Mouse (Mus musculus) large intestine, adult 2 months (tissue): Measurements from ENCODE around the gene Slc13a2. TPM values are rescaled to one million over a fixed set of nuclear protein-coding genes. Genes with fewer than 3 reads are reported as not detected.

ENCODE experiments used
- DNase-seq: peaks from one replicate; pipeline ENCODE4 v3.0.0-alpha.2; 2012; ENCODE audit warnings: low read depth, low spot score
- WGBS: fragments of 180-500 bp; shearing (Covaris S2); methylation state at CpG from one replicate; pipeline ENCODE4 v1.1.7; 2018; 5-methylcytosine and 5-hydroxymethylcytosine counted together
- polyA plus RNA-seq: library from polyadenylated mRNA; depleted of rRNA; stranded (reverse); fragments of >200 nt; gene quantifications from 2 replicates; pipeline ENCODE4 v1.2.3, GENCODE M21; 2012; rRNA removed

Gene Slc13a2
- polyA plus RNA-seq, 1 experiment: 171 TPM

DNA sequence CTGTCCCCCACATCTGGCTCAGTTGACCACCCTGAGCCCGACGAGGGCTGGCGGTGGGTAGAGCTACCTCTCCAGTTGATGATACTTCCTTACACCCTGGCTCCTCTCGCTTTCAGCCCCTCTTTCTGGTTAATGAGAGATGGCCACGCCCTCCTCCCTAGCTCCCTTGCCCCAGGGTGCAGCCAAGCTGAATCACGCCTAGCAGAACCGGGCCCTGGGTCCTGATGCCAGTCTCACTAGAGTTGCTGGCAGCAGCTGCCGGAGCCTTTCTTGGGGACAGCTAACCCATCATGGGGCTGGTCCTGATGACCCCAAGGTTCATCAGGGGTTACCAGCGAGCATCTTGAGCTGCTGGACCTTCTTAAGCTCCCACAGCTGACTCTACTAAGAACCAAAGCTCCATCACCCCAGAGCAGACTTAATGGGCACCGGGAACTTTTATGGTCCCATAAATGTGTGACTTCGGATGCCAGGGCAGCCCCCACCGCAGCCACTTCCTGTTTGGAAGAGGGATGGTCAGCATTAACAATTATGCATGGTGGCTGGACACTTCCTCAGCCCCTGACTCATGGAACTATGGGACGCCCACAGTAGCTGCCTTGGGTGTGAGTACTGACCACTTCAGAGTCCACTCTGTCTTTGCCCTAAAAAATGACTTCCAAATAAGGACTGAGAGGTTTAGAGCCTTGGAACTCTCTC, 58.6 kb downstream of the Slc13a2 start:
- WGBS: 28% methylated on average over 13 of the region's 13 CpGs
- DNase-seq: no peak

DNA sequence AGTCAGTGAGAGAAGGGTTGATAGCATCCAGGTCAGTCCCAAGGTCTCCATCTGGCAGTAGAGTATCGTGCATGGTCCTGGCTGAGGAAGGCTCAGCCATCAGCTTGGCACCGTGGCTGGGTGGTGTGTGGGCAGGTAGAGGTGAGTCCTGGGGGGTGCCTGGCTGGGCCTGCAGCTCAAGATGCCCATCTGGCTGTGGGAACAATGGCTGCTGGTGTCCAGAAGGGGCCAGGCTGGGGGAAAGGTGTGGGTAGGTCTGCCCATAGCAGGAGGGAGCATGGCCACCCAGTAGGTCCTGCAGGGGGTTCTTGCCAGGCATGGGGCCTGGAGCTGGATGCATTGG, 61.3 kb downstream of the Slc13a2 start:
- WGBS: 67% methylated on average over 2 of the region's 2 CpGs
- no peak for DNase-seq

DNA sequence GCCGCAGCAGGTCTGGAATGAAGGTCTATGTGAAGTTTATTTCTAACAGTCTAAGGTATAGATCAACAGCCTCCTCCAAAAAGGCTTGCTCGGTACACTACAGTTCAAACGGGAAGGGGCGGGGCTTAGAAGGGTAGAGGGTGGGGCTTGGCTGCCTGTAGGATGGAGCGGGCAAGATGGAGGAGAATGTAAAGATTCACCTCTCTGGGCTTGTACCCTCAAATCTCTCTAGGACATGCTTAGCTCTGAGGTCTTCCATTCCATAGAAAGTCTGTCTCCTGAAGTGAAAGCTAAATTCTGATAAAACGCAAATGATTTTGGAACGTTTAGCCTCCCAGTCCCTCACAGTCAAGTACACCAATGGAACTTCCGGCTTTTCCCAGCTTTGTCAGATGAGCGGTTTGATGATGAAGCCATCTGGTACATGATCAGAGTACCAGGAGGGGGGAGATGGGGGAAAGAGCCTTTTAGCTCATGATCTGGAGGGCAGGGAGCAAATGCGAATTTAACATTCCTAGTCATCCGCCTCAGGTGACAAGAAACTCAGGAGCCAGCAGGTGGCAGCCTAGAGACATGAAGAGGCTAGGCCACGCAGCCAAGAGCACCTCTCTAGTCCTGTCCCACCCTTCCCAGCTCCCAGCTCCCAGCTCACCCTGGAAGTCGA, 61.8 kb downstream of the Slc13a2 start:
- 10% methylated on average over 13 of the region's 13 CpGs for WGBS
- DNase-seq: no peak

DNA sequence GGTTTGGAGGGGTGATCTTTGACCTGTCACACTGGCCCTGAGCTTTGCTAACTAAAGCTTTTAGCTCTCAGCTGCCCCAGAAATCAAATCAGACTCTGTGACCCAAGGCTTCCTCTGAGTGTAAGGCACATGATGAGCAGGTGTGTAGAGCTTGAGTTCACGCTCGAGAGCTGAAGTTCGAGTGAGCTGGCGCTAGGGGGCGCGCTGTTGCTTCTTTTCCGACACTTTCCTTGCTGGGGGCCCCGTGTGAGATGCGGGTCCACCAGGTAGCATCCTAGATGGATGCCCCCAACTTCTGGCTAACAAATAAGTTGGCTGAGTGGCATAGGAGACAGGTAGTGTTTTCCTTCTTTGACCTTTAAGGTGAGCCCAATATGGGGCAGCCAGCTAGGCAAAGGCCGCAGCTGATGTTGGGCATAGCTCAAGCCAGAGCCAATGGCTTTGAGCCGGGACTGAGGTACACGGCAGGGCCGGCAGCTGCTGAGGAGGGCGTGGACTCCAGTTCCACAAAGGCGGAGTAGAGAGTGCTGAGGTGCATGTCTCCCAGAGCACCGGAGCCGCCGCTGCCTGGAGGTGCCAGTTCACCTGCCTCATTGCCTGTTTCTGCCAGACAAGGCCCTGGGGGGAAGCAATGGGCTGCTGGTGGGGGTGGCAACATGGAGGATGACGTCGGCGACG, 63.5 kb downstream of the Slc13a2 start:
- WGBS: 20% methylated on average over 22 of the region's 22 CpGs
- DNase-seq: no peak

DNA sequence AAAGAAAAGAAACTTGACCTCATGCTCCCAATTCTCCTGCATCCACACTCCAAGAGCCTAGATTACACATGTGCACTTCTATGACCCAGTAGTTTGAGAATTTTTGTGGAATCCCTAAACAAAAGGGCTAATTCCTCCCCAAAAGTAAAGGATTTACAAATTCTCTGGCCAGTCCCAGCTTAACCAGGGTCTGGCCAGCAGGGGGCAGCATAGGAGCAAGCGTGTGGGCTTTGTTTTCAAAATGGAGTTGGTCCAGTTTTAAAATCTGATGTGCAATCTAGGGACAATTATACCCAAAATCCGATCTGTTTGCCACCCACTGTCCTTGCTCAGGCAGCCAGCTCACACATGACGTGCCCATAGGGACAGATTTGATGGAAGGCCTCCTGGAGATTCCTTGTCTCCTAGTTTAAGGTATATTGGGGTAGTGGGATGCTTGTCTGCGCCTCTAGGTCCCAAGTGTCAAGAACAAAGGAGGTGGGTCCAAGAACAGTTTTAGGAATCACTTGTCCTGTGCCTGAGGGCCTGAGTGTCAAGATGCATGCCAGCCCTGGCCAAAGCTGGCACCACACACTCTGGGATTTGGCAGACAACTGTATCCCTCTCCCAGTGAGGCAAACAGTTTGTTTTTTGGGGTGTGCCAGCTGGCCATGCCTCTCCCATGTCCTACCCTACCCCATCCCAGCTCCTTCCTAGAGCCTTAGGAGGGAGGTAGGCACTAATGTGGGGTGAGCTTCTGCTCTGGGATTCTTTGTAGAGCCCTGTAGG, 66.4 kb downstream of the Slc13a2 start:
- no peak for DNase-seq
- 33% methylated on average over 4 of the region's 4 CpGs for WGBS

DNA sequence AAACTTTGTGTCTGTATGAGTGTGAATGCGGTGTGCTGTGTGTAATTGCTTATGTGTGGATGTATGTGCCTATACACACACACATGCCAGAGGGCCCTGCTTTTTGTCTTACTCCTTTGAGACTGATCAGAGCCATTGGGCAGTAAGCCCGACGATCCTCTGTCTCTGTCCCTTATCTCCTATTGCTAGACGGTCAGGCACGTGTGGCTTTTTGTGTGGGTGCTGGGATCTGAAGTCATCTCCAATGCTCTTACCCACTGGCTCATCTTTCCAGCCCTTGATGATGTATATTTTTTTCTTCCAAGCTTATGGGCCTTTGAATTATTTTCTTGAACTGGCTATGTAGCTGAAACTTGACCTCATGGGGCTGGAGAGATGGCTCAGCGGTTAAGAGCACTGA, 67.1 kb downstream of the Slc13a2 start:
- 88% methylated on average over 6 of the region's 6 CpGs for WGBS
- no peak for DNase-seq

DNA sequence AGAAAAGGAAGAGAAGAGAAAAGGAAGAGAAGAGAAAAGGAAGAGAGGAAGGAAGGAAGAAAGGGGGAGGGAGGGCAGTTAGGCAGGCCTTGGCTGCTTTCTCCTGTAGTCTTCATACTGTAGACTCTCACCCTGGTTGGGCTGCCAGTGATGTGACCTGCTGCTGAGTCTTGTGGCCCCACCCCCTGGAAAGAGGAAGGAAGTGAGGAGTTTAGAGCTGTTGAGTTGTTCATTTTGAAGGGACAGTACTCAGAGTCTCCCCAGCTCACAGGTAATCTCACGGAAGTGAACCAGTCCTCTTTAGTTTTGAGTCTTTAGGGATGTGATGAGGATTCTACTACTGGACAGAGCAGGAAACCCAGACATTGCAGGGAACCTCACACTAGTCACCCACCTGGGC, 68.9 kb downstream of the Slc13a2 start:
- DNase-seq: no peak
- 79% methylated on average over 1 of the region's 1 CpGs for WGBS

DNA sequence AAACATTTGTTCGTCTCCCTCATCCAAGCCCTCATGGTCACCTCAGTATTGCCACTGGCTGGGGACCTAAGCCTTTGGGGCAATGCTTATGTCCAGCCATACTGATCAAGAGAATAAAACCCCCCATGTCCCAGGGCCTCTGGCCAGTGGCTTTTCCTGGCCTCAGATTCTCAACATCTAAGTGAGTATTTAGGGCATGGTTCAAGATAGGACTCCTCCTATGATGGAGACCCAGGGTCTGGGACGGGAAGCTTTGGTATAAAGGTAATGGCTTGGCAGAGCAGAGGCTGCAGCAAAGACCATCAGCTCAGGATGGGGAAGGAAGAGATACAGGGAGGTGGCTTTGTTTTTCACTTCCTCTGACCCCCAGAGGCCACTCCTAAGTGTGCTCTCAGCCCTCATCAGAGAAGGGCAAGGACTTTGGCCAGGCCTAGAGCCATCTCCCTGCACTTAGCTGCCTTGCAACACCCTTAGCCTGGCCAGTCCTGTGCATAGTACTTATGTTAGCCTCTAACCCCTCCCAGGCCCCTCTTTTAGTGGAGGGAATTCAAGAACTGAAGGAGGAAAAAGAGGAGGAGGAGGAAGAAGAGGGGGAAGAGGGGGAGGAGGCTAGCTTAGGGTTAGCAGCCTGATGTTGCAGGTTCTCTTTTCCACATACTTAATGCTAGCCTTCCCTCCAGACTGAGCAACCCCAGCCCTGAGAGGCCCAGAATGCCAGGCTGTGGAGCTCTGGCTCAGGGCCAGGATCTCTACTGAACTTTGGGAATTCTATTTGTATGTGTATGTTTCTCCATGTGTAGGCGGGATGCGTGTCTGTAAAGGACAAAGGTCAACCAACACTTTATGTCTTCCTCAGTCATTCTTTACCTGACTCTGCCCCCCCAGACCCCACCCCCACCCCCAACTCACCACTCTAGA, 72.3 kb downstream of the Slc13a2 start:
- WGBS: 49% methylated on average over 4 of the region's 4 CpGs
- no peak for DNase-seq

DNA sequence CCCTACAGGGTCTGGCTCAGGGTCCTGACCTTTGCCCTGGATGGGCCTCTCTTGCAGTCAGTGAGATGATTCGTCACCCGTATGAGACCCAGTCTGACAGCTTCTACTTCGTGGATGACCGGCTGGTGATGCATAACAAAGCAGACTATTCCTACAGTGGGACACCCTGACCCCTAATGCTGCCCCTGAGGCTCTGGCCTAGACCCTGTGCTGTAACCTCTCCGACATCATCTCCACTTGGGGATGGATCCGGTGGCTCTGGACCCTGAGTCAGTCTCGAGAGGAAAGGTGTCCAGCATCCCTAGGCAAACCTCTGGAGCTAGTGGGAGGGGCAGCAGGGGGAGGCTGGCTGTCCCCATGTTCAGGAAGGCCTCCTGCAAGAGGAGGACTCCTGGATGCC, 73.5 kb downstream of the Slc13a2 start:
- DNase-seq: no peak
- 75% methylated on average over 7 of the region's 7 CpGs for WGBS

DNA sequence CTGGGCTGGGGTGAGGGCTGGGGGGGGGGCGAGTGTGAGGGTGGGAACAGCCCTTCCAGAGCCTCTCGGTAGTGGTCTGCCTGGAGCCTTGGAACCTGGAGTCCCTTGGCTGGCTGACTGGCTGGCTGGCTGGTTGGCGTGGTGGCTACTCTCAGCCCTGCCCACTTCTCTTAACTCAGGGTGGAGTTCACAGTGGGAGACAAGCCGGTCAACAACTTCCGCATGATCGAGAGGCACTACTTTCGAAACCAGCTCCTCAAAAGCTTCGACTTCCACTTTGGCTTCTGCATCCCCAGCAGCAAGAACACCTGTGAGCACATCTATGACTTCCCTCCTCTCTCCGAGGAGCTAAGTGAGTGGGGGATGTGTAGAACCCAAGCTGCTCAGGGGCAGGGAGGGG, 74.1 kb downstream of the Slc13a2 start:
- no peak for DNase-seq
- WGBS: 54% methylated on average over 9 of the region's 9 CpGs

Other genes starting within 250 kb of the Slc13a2 start
- gene Nek8, start 245.5 kb downstream of the Slc13a2 start, polyA plus RNA-seq: 6.6 and 9.1 TPM in 2 replicates
- 6.8 and 15.2 TPM in 2 replicates for gene Tlcd1, start 245.5 kb downstream of the Slc13a2 start, polyA plus RNA-seq
- 262 and 337 TPM in 2 replicates for gene Rpl23a, start 238.6 kb downstream of the Slc13a2 start, polyA plus RNA-seq
- 10.7 and 11.2 TPM in 2 replicates for gene Rab34, start 233.8 kb downstream of the Slc13a2 start, polyA plus RNA-seq
- gene Proca1, start 228.8 kb downstream of the Slc13a2 start, polyA plus RNA-seq: 0.30 TPM in 1 of 2 replicates, not detected in the other
- gene Sdf2, start 176.5 kb downstream of the Slc13a2 start, polyA plus RNA-seq: 94.8 and 111 TPM in 2 replicates
- gene Supt6, start 176.2 kb downstream of the Slc13a2 start, polyA plus RNA-seq: 17.4 and 19.8 TPM in 2 replicates
- gene 2610507B11Rik, start 160.5 kb downstream of the Slc13a2 start, polyA plus RNA-seq: 49.5 and 72.1 TPM in 2 replicates
- gene BC030499, start 131.4 kb downstream of the Slc13a2 start, polyA plus RNA-seq: 0.22 and 0.32 TPM in 2 replicates
- gene Spag5, start 120.7 kb downstream of the Slc13a2 start, polyA plus RNA-seq: 11.2 and 15.8 TPM in 2 replicates
- 7.0 and 7.4 TPM in 2 replicates for gene Aldoc, start 99.2 kb downstream of the Slc13a2 start, polyA plus RNA-seq
- 64.4 and 82.0 TPM in 2 replicates for gene Pigs, start 93.8 kb downstream of the Slc13a2 start, polyA plus RNA-seq
- gene Unc119, start 78.7 kb downstream of the Slc13a2 start, polyA plus RNA-seq: 27.1 and 31.2 TPM in 2 replicates
- gene Foxn1, start 35.7 kb downstream of the Slc13a2 start, polyA plus RNA-seq: not detected in 2 replicates
- 26.6 and 27.5 TPM in 2 replicates for gene Slc46a1, start 43.5 kb upstream of the Slc13a2 start, polyA plus RNA-seq
- gene Sarm1, start 75.5 kb upstream of the Slc13a2 start, polyA plus RNA-seq: 0.46 and 0.53 TPM in 2 replicates
- gene Vtn, start 76.9 kb upstream of the Slc13a2 start, polyA plus RNA-seq: 3.2 and 3.4 TPM in 2 replicates
- gene Sebox, start 81.2 kb upstream of the Slc13a2 start, polyA plus RNA-seq: not detected in 2 replicates
- 11.1 and 13.0 TPM in 2 replicates for gene Tmem199, start 90.0 kb upstream of the Slc13a2 start, polyA plus RNA-seq
- 41.2 and 43.9 TPM in 2 replicates for gene Poldip2, start 90.0 kb upstream of the Slc13a2 start, polyA plus RNA-seq
- 54.0 and 80.5 TPM in 2 replicates for gene Tnfaip1, start 114.1 kb upstream of the Slc13a2 start, polyA plus RNA-seq
- gene Ift20, start 114.1 kb upstream of the Slc13a2 start, polyA plus RNA-seq: 91.9 and 98.7 TPM in 2 replicates
- gene Tmem97, start 128.6 kb upstream of the Slc13a2 start, polyA plus RNA-seq: 71.8 and 74.3 TPM in 2 replicates